Mouse (Mus musculus) monocyte, adult 5-6 weeks (primary cell): ENCODE results near the gene Entpd5. TPM values are rescaled to one million over a fixed set of nuclear protein-coding genes. Genes with fewer than 3 reads are reported as not detected.

Experiments
- ATAC-seq: fragments of 153-309, 156-312 bp; replicated peaks from 2 replicates; pipeline ENCODE4 v1.8.0; 2017; ENCODE audit warnings: mild to moderate bottlenecking; ENCODE audit not compliant: low TSS enrichment, insufficient number of reproducible peaks, severe bottlenecking, poor library complexity, low FRiP score
- total RNA-seq: library from RNA; stranded (forward); fragments of 200-1000, 200-491, 200-594 nt; gene quantifications from 3 replicates; pipeline ENCODE4 v1.2.3, GENCODE M21; 2017

The Entpd5 gene
- total RNA-seq, 1 experiment from 2014 or later, result 8.4 TPM

GRCm38 (mm10) chr12:84400653-84401052 lies 8.2 kb downstream of the Entpd5 start:
- ATAC-seq, result no peak

- ATAC-seq, result no peak
Observed at GRCm38 (mm10) chr12:84400068-84400467, 8.8 kb downstream of the Entpd5 start.

- no peak for ATAC-seq
Observed at GRCm38 (mm10) chr12:84399663-84400062, 9.2 kb downstream of the Entpd5 start.

GRCm38 (mm10) chr12:84399135-84399534 lies 9.7 kb downstream of the Entpd5 start:
- no peak for ATAC-seq

GRCm38 (mm10) chr12:84398629-84399028 lies 10.2 kb downstream of the Entpd5 start:
- no peak for ATAC-seq

- no peak for ATAC-seq
Observed at GRCm38 (mm10) chr12:84397685-84398084, 11.1 kb downstream of the Entpd5 start.

- ATAC-seq, result no peak
Observed at GRCm38 (mm10) chr12:84396947-84397679, 11.7 kb downstream of the Entpd5 start.

GRCm38 (mm10) chr12:84393847-84394246 lies 15.0 kb downstream of the Entpd5 start:
- no peak for ATAC-seq

GRCm38 (mm10) chr12:84392681-84393080 lies 16.1 kb downstream of the Entpd5 start:
- ATAC-seq, result no peak

- no peak for ATAC-seq
Observed at GRCm38 (mm10) chr12:84390336-84390735, 18.5 kb downstream of the Entpd5 start.

GRCm38 (mm10) chr12:84388774-84389400 lies 19.9 kb downstream of the Entpd5 start:
- 0 out of 2 replicates have a peak, but pooled peaks have one; percentile 46 for ATAC-seq

GRCm38 (mm10) chr12:84388097-84388496 lies 20.7 kb downstream of the Entpd5 start:
- ATAC-seq, result no peak

- ATAC-seq, result no peak
Observed at GRCm38 (mm10) chr12:84385408-84385807, 23.4 kb downstream of the Entpd5 start.

- ATAC-seq, result no peak
Observed at GRCm38 (mm10) chr12:84384644-84385081, 24.2 kb downstream of the Entpd5 start.

- no peak for ATAC-seq
Observed at GRCm38 (mm10) chr12:84382369-84382768, 26.5 kb downstream of the Entpd5 start.

GRCm38 (mm10) chr12:84373831-84374481 lies 34.9 kb downstream of the Entpd5 start:
- ATAC-seq, result no peak

- ATAC-seq, result no peak
Observed at GRCm38 (mm10) chr12:84371647-84372046, 37.2 kb downstream of the Entpd5 start.

GRCm38 (mm10) chr12:84366971-84367370 lies 41.9 kb downstream of the Entpd5 start:
- no peak for ATAC-seq

- no peak for ATAC-seq
Observed at GRCm38 (mm10) chr12:84365137-84365536, 43.7 kb downstream of the Entpd5 start.

- ATAC-seq, result no peak
Observed at GRCm38 (mm10) chr12:84364291-84364690, 44.5 kb downstream of the Entpd5 start.
